Mouse (Mus musculus) thymus, adult 18-20 months (tissue): ENCODE measurements around the gene Dnajb5.

Experiments used
- DNase-seq, 2 experiments: peaks; one replicate each; pipeline ENCODE4 v3.0.0; 2022; ENCODE audit warnings: mixed read lengths in 2 of 2

Dnajb5 gene

GRCm38 (mm10) chr4:42949676-42950051 lies at the start of gene Dnajb5:
Gene Dnajb5, plus strand, starts transcription at chr4:42949814.
- peak; percentile 89 to 92 for DNase-seq

- DNase-seq, result no peak
Measured at GRCm38 (mm10) chr4:42900878-42901277, 48.7 kb upstream of the Dnajb5 start.

- DNase-seq, result no peak
Measured at GRCm38 (mm10) chr4:42902174-42902573, 47.4 kb upstream of the Dnajb5 start.

- no peak for DNase-seq
Measured at GRCm38 (mm10) chr4:42902730-42903129, 46.9 kb upstream of the Dnajb5 start.

DNA sequence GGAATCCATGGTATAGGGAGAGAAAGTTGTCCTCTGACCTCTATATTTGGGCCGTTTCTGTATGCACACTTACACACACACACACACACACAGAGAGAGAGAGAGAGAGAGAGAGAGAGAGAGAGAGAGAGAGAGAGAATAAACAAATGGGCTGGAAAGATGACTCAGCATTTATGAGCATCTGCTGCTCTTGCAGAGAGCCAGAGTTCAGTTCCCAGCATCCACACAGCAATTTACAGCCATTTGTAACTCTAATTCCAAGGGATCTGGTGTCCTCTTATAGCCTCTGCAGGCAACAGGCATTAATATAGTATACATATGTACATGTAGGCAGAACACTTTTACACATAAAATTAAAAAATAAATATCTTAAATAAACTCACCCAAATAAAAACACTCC lies 45.7 kb upstream of the Dnajb5 start:
- DNase-seq, result no peak

DNA sequence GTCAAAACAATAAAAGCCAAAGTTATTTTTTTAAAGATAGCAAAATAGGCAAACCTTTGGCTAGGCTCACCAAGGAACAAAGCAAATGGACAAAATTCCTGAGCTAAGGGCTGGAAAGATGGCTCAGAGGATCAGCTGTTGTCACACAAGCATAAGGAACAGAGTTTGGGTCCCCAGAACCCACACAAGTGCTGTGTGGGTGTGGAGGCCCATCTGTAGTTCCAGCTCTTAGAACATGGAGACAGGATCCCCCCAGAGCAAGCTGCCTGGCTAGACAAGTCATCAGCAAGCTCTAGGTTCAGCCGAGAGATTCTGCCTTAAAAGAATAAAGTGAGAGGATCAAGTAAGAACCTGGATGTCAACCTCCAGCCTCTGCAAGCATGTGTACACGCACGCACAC lies 45.1 kb upstream of the Dnajb5 start:
- no peak for DNase-seq

DNA sequence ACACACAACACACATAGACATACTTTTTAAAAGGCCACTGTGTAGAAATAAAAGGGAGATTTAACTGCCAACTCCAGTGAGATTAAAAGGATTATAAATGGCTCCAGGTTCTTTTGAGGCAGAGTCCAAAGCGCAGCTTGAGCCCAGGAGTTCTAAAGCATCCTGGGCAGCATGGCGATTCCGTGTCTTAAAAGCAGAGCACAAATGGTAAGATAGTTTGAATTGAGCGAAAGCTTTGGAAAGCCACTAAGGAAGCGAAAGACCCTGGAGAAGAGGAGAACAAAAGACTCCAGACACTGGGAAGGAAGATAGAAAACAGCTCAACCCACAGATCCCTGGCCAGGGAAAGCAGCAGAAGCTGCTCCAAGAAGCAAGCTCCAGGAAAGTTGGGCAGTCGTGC lies 44.6 kb upstream of the Dnajb5 start:
- DNase-seq, result no peak

- no peak for DNase-seq
Measured at GRCm38 (mm10) chr4:42913391-42913790, 36.2 kb upstream of the Dnajb5 start.

GRCm38 (mm10) chr4:42915311-42915710 lies 34.3 kb upstream of the Dnajb5 start:
- no peak for DNase-seq

GRCm38 (mm10) chr4:42915966-42916365 lies 33.6 kb upstream of the Dnajb5 start:
- DNase-seq, result no peak

- no peak for DNase-seq
Measured at GRCm38 (mm10) chr4:42916617-42917401, 32.8 kb upstream of the Dnajb5 start, which contains the start of gene Phf24. Gene Phf24, plus strand, starts transcription at chr4:42916660.

GRCm38 (mm10) chr4:42917402-42917774 lies 32.2 kb upstream of the Dnajb5 start:
- no peak for DNase-seq

GRCm38 (mm10) chr4:42920726-42921125 lies 28.9 kb upstream of the Dnajb5 start:
- DNase-seq, result no peak

DNA sequence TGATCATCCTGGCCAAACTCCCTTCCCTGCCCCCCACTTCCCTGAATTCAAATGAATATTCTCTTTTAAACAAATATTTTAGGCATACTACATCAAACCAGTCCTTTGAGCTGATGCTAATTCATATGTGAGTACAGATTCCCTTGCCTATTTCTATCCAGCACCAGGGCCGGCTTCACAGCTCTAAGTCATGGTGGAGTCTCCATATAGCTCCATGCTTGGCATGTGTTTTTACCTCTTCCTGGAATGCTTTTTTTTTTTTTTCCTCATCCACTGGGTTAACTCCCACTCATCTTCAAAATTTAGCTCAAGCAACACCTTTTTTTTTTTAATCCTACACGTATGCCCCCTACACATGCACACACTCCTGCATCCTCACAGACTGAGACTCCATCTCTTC lies 28.1 kb upstream of the Dnajb5 start:
- DNase-seq, result no peak

- DNase-seq, result no peak
Measured at GRCm38 (mm10) chr4:42922056-42922455, 27.6 kb upstream of the Dnajb5 start.

DNA sequence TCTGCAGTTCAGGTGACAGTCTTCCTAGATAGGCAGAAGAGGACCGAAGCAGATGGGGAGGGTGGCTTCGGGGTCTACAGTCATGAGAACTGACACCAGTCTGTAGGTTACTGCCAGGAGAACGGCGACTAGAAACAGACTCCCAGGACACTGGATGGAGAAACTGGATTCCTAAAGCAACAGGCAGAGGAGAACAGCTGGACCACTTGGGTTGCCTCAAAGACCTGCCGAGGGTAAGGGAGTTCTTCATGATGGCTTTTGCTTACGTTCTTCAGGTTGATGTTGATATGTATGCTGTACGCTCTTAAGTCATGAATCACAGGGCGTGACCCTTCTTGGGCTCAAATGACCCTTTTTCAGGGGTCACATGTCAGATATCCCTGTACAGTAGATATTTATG lies 27.2 kb upstream of the Dnajb5 start:
- DNase-seq, result no peak

- DNase-seq, result no peak
Measured at GRCm38 (mm10) chr4:42924095-42924710, 25.4 kb upstream of the Dnajb5 start.

GRCm38 (mm10) chr4:42928209-42928608 lies 21.4 kb upstream of the Dnajb5 start:
- no peak for DNase-seq

- no peak for DNase-seq
Measured at GRCm38 (mm10) chr4:42928952-42929351, 20.7 kb upstream of the Dnajb5 start.

DNA sequence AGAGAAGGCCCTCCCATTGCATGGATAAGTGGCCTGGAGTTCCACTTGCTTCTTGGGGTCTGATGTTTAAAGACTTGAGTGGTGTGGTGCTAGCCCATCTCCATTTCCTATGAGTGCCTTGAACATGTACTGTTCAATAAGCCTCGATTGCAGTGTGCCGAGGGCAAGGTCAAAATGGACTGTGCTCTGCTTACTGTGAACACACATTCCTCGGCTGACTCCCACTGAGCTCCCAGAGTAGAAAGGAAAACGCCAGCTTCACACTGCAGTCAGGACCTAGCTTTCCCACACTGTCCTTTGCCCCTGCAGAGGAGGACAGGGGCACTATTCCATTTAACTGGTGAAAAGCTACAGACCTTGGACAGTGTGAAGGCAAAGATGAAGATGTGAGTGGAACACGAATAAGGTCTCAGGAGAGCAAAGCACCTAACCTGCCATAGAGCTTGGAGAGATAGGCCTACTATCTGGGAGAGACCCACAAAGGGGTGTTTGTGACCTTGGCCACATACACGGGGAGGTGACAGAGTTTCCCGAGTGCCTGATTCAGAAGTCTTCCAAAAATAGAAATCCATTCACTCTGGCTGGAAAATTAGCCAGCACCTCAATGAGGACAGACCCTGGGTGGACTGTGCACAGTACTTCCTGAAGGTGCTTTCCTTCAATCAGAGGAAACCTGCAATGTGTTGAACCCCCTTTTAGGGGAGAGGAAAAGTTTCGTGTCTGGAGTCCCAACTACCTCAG lies 17.2 kb upstream of the Dnajb5 start:
- no peak for DNase-seq

- no peak for DNase-seq
Measured at GRCm38 (mm10) chr4:42933630-42934029, 16.0 kb upstream of the Dnajb5 start.

DNA sequence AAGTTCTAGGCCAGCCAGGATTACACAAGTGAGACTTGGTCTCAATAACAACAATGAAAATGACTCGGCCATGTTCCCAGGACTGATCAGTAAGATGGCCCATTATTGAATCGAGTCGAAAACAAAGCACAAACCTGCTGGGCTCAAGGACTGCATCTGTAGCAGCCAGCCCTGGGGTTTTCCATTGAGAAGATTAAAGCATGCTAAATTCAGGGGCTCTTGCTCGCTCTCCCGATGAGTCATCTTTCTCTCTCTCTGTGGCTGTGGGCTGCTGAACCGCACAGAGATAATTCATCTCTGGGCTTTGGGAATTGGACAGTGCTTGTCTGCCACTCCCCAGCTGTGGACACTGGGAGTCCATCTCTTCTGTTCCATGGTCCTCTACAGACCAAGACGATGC lies 8.2 kb upstream of the Dnajb5 start:
- DNase-seq, result no peak

DNA sequence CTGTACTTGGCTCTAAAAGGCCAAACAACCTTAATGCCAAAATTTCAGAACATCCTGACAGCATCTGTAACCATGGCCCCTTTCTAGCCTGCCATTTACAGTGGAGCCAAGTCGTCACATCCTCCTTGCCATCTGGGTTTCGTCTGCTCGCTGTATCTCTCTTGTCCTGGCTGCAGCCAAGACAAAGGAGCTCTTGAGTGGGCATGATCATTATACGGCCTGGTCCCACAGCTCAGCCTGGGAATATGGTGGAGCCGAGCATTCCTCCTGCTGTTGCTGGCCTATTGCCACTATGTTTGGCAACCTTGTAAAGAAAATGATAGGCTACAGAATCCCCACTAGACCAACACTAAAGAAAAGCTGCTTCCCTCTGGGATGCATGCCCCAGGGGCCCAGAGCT lies 6.3 kb upstream of the Dnajb5 start:
- no peak for DNase-seq

DNA sequence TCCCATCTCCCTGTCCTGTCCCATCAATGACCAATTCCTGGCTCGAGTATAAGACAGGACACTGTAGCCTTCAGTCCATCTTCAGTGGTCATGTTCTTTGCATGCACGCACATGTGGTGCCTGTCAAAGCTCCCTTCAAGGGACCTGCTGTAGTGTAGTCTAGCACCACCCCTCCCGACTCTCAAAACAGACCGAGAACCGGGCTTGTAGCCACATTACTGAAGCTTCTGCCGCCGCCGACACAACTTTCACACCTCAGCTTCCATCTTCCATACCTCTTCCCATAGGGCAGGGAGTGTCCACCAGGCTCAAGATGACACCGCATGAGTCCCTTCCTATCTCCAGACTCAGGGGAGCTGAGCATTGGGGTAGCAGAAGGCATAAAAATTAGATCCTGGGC lies 5.4 kb upstream of the Dnajb5 start:
- DNase-seq, result no peak
